Mouse (Mus musculus) megakaryocyte, embryonic 14.5 days (primary cell): ENCODE measurements around the gene Olfr955. TPM values are rescaled to one million over a fixed set of nuclear protein-coding genes. Genes with fewer than 3 reads are reported as not detected.

Experiments used
- H3K27me3 ChIP-seq: replicated peaks from 2 replicates; pipeline ENCODE3; 2012; ENCODE audit warnings: inconsistent platforms
- H3K36me3 ChIP-seq: replicated peaks from 2 replicates; pipeline ENCODE3; 2012; ENCODE audit warnings: low read length, inconsistent platforms, mixed read lengths
- H3K4me1 ChIP-seq: 2 replicates; pipeline ENCODE4 v1.6.1; 2012; ENCODE audit warnings: inconsistent platforms
- H3K4me3 ChIP-seq: replicated peaks from 2 replicates; pipeline ENCODE3; 2012; ENCODE audit warnings: moderate library complexity, mild to moderate bottlenecking, inconsistent platforms
- H3K9me3 ChIP-seq: 2 replicates; pipeline ENCODE4 v1.6.1; 2012; ENCODE audit warnings: inconsistent platforms
- FLI1 ChIP-seq: IDR thresholded peaks from 2 replicates; pipeline ENCODE4 v1.6.1; 2012; ENCODE audit warnings: low read length, inconsistent platforms, mixed read lengths
- GATA1 ChIP-seq: IDR thresholded peaks from 3 replicates; pipeline ENCODE4 v1.6.1; 2012; ENCODE audit warnings: mixed read lengths, low read length, inconsistent platforms, borderline replicate concordance
- polyA plus RNA-seq: library from polyadenylated mRNA; stranded (reverse); fragments of >175 nt; gene quantifications from 2 replicates; pipeline ENCODE4 v1.2.3, GENCODE M21; 2012; ENCODE audit warnings: low replicate concordance; ENCODE audit not compliant: insufficient read depth

The Olfr955 gene
- not detected in 2 replicates for polyA plus RNA-seq

DNA sequence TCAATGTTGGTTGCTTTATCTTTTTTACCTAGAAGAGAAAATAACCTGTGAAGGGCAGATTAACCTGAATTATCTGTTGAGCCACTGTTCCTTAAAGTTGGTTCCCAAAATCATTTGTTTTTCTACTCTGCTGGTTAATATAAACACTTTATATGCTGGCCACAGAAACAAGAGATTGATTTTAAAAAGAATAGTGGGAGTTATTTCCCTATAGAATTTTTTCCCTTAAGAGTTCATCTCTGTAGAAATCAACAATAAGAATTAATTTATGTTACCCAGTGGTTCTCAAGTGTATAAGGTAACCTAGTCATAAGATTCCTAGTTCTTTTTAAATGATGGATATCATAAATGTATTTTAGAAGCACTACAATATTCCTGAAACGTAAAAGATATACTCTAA is at the start of gene Olfr955:
Olfr955 (minus strand) TSS at position 101 of the 400 bp plus-strand sequence.
- Histone ChIP-seq H3K27me3 (no peaks in the 10 kb centered on the region), H3K9me3 (no peaks in the 10 kb centered on the region), H3K4me3 (no peak within 1 kb of the TSS), H3K36me3 (no peaks in the 10 kb centered on the region), H3K4me1 (no peaks in the 10 kb centered on the region)
- TF ChIP-seq FLI1 (no peak), GATA1 (no peak)

GRCm38 (mm10) chr9:39518595-39518994 is 46.9 kb upstream of the Olfr955 start:
- Histone ChIP-seq H3K27me3 (no peaks in the 10 kb centered on the region), H3K4me1 (no peaks in the 10 kb centered on the region), H3K4me3 (no peak overlapping the region), H3K9me3 (no peaks in the 10 kb centered on the region), H3K36me3 (no peaks in the 10 kb centered on the region)
- TF ChIP-seq GATA1 (no peak), FLI1 (no peak)

- H3K4me3 ChIP-seq, result no peak within 1 kb of the TSS
- TF ChIP-seq GATA1 (no peak), FLI1 (no peak)
- no peaks in the 10 kb centered on the region for H3K27me3 ChIP-seq
- no peaks in the 10 kb centered on the region for H3K4me1 ChIP-seq
- H3K36me3 ChIP-seq, result no peaks in the 10 kb centered on the region
- no peaks in the 10 kb centered on the region for H3K9me3 ChIP-seq
Observed at GRCm38 (mm10) chr9:39515531-39515930, 43.8 kb upstream of the Olfr955 start, which contains the start of gene Olfr957. TSS of gene Olfr957 (minus strand) at chr9:39515809.

DNA sequence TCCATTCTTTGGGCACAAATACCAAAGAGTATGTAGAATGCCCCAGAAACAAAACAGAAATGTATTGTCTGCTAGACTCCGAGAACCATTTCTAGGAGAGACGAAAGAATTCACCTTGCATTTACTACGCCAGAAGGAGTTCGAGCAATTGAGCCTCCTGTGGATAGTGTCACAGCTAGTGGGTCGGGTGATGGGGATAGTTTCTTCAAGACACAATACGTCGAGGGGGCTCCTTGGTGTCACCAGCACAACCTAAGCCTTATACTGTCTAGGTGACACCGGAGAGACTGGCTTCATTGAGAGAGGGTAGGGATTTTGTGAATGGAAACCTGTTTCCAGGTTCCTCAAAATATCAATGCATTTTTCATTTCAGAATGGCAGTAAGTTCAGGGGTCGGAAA is 37.7 kb upstream of the Olfr955 start:
- Histone ChIP-seq H3K36me3 (no peaks in the 10 kb centered on the region), H3K27me3 (no peaks in the 10 kb centered on the region), H3K9me3 (no peaks in the 10 kb centered on the region), H3K4me1 (no peaks in the 10 kb centered on the region), H3K4me3 (no peak overlapping the region)
- no peak for TF ChIP-seq FLI1
- no peak for TF ChIP-seq GATA1

DNA sequence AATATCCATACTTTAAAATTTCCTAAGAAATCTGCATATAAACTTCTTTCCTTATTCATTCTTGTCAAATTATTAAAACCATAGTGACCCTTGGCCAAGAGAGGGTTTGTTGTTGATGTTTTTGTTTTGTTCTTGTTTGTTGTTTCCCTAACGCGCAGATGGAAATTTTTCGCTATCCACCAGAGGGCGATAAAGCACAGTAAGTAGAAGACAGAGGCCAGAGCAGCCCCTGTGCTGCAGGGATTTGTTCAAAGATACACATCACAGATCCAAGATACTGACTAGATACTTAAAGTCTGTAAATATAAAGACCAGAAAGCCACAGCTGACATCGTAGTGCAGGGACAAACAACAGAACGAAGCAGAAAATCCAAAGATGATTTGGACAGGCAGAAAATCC is 37.3 kb upstream of the Olfr955 start:
- no peaks in the 10 kb centered on the region for H3K36me3 ChIP-seq
- H3K27me3 ChIP-seq, result no peaks in the 10 kb centered on the region
- no peaks in the 10 kb centered on the region for H3K9me3 ChIP-seq
- no peak overlapping the region for H3K4me3 ChIP-seq
- H3K4me1 ChIP-seq, result no peaks in the 10 kb centered on the region
- no peak for TF ChIP-seq FLI1
- no peak for TF ChIP-seq GATA1

DNA sequence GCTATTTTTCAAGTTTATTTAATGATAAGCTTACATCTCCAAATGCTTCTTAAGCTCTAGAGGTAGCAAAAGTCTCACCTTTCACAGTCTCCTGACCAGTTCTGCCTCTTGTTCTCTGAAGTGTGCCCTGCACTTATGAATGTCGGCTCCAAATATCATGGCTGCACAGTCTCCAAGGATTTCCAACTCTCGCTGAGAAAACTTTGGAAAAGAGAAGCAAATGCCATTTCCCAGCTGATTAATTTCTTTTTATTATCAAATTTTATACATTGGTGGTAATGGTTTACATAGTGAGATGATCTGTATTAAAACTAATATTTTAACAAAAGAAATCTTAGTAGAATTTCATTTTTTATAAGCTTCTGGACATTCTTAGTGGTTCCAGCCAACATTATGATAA is 22.2 kb upstream of the Olfr955 start, which contains the start of gene Olfr44:
Olfr44 (minus strand) TSS at position 101 of the 400 bp plus-strand sequence.
- H3K27me3 ChIP-seq, result no peaks in the 10 kb centered on the region
- H3K36me3 ChIP-seq, result no peaks in the 10 kb centered on the region
- no peaks in the 10 kb centered on the region for H3K4me1 ChIP-seq
- no peaks in the 10 kb centered on the region for H3K9me3 ChIP-seq
- TF ChIP-seq GATA1, result no peak
- no peak for TF ChIP-seq FLI1
- no peak within 1 kb of the TSS for H3K4me3 ChIP-seq

DNA sequence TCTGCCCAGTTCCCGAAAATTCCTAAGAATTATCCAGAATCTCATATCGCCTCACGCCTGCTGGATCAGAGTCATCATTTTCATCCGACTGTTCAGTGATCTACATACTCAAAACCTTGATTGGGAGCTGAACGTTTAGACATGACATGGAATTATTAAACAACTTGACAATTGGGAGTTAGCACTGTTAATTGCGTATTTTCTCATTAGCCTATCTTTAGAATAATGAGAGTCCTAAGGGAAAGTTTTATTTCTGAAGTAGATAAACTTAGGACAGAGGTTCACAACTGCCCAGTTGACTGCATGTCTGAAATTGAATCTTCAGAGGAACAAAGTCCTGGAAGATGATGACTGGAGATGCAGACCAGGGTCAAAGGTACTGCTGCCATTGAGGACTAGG is 15.3 kb downstream of the Olfr955 start, which contains the start of gene Olfr954:
Olfr954 (plus strand) TSS at position 301 of the 400 bp plus-strand sequence.
- Histone ChIP-seq H3K4me1 (no peaks in the 10 kb centered on the region), H3K9me3 (no peaks in the 10 kb centered on the region), H3K4me3 (no peak within 1 kb of the TSS), H3K36me3 (no peaks in the 10 kb centered on the region), H3K27me3 (no peaks in the 10 kb centered on the region)
- TF ChIP-seq FLI1 (no peak), GATA1 (no peak)

DNA sequence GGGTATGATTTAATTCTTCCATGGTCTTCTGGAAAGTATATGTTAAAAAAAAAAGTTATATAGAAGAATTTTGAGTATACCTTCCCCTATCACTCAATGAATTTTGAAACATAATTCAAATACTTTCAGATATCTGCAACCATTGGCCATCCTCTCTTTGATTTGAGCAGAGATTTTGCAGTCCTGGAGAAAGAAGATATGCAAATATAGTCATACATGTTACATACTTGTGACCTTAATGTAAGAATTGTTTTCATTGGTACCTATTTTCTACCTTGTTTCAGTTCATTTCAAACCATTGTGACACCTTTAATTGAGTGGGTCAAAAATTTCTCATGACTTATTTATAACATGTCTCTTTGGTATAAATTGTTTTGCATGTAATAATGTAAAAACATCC is 44.7 kb downstream of the Olfr955 start, which contains the start of gene Olfr952:
Olfr952 (minus strand) TSS at position 101 of the 400 bp plus-strand sequence.
- no peak for TF ChIP-seq GATA1
- H3K27me3 ChIP-seq, result no peaks in the 10 kb centered on the region

More for the DNA sequence above, 44.7 kb downstream of the Olfr955 start, which contains the start of gene Olfr952:
- Histone ChIP-seq H3K4me1 (no peaks in the 10 kb centered on the region), H3K36me3 (no peaks in the 10 kb centered on the region), H3K4me3 (no peak within 1 kb of the TSS), H3K9me3 (no peaks in the 10 kb centered on the region)

Other genes with a start within 250 kb of the Olfr955 start
- gene Olfr1537, start 221.9 kb downstream of the Olfr955 start, polyA plus RNA-seq, result not detected in 2 replicates
- not detected in 2 replicates for gene Olfr945, start 195.1 kb downstream of the Olfr955 start, polyA plus RNA-seq
- gene Olfr948, start 145.9 kb downstream of the Olfr955 start, polyA plus RNA-seq, result not detected in 2 replicates
- not detected in 2 replicates for gene Olfr951, start 84.5 kb downstream of the Olfr955 start, polyA plus RNA-seq
- not detected in 2 replicates for gene Olfr952, start 44.8 kb downstream of the Olfr955 start, polyA plus RNA-seq
- 0.04 TPM in 1 of 2 replicates, not detected in the other for gene Olfr954, start 15.2 kb downstream of the Olfr955 start, polyA plus RNA-seq
- gene Olfr44, start 22.1 kb upstream of the Olfr955 start, polyA plus RNA-seq, result not detected in 2 replicates
- gene Olfr957, start 43.9 kb upstream of the Olfr955 start, polyA plus RNA-seq, result not detected in 2 replicates
- not detected in 2 replicates for gene Olfr958, start 82.1 kb upstream of the Olfr955 start, polyA plus RNA-seq
- gene Olfr959, start 103.6 kb upstream of the Olfr955 start, polyA plus RNA-seq, result not detected in 2 replicates
- 0.17 TPM in 1 of 2 replicates, not detected in the other for gene AW551984, start 132.5 kb upstream of the Olfr955 start, polyA plus RNA-seq
- not detected in 2 replicates for gene Olfr148, start 138.7 kb upstream of the Olfr955 start, polyA plus RNA-seq
- not detected in 2 replicates for gene Olfr960, start 149.4 kb upstream of the Olfr955 start, polyA plus RNA-seq
- gene Olfr961, start 173.1 kb upstream of the Olfr955 start, polyA plus RNA-seq, result not detected in 2 replicates
- not detected in 2 replicates for gene Olfr963, start 195.3 kb upstream of the Olfr955 start, polyA plus RNA-seq
- not detected in 2 replicates for gene Olfr149, start 235.2 kb upstream of the Olfr955 start, polyA plus RNA-seq
- not detected in 2 replicates for gene Olfr965, start 239.4 kb upstream of the Olfr955 start, polyA plus RNA-seq